Mouse (Mus musculus) myocyte (in vitro differentiated cells): ENCODE data around the gene Slc37a2.

Experiments used
- MAX ChIP-seq: IDR thresholded peaks from one replicate; pipeline ENCODE4 v1.6.1; 2011; ENCODE audit warnings: low read depth, mild to moderate bottlenecking, control low read depth
- POLR2A ChIP-seq: IDR thresholded peaks from one replicate; pipeline ENCODE4 v1.6.1; 2011; ENCODE audit warnings: low read depth, mild to moderate bottlenecking, control low read depth, moderate library complexity; ENCODE audit not compliant: insufficient read length
- POLR2AphosphoS2 ChIP-seq: IDR thresholded peaks from one replicate; pipeline ENCODE4 v1.6.1; 2011; ENCODE audit warnings: low read depth, control low read depth; ENCODE audit not compliant: insufficient read length
- TCF12 ChIP-seq: IDR thresholded peaks from one replicate; pipeline ENCODE4 v1.6.1; 2011; ENCODE audit warnings: mild to moderate bottlenecking, control low read depth; ENCODE audit not compliant: poor library complexity, insufficient read depth, severe bottlenecking

GRCm38 (mm10) chr9:37301720-37302119 lies 46.2 kb upstream of the Slc37a2 start:
- no peak for TF ChIP-seq POLR2A
- no peak for TF ChIP-seq TCF12
- TF ChIP-seq MAX = no peak
- no peak for TF ChIP-seq POLR2AphosphoS2
